Mouse (Mus musculus) neural tube, embryonic 14.5 days (tissue): ENCODE data around the gene 5330417H12Rik. TPM values are rescaled to one million over a fixed set of nuclear protein-coding genes. Genes with fewer than 3 reads are reported as not detected.

Source experiments
- ATAC-seq: fragments of 200-750 bp; cut with Nextera tagmentation; 2 replicates; pipeline ENCODE4 v1.8.0; 2017; ENCODE audit warnings: low read depth, mild to moderate bottlenecking, moderate TSS enrichment, moderate library complexity
- H3K27ac ChIP-seq: fragments of 300-500 bp; sonication (generic); 2 replicates; pipeline ENCODE4 v1.5.1; 2014; ENCODE audit warnings: low read depth, mild to moderate bottlenecking, control low read depth, low read length, moderate library complexity, mixed read lengths
- H3K27me3 ChIP-seq: fragments of 300-500 bp; sonication (generic); 2 replicates; pipeline ENCODE4 v1.6.1; 2014; ENCODE audit warnings: low read length; ENCODE audit not compliant: control insufficient read depth, insufficient read depth
- H3K36me3 ChIP-seq: fragments of 300-500 bp; sonication (generic); 2 replicates; pipeline ENCODE4 v1.6.1; 2014; ENCODE audit warnings: low read length, mixed read lengths; ENCODE audit not compliant: control insufficient read depth, insufficient read depth
- H3K4me1 ChIP-seq: fragments of 300-500 bp; sonication (generic); 2 replicates; pipeline ENCODE4 v1.6.1; 2014; ENCODE audit warnings: low read length; ENCODE audit not compliant: control insufficient read depth, insufficient read depth
- H3K4me2 ChIP-seq: fragments of 300-500 bp; sonication (generic); 2 replicates; pipeline ENCODE4 v1.6.1; 2014; ENCODE audit warnings: mild to moderate bottlenecking, low read depth, low read length, control low read depth
- H3K4me3 ChIP-seq: fragments of 300-500 bp; sonication (generic); 2 replicates; pipeline ENCODE4 v1.5.1; 2014; ENCODE audit warnings: low read depth, low read length, control low read depth, mixed read lengths
- H3K9ac ChIP-seq: fragments of 300-500 bp; sonication (generic); replicated peaks from 2 replicates; pipeline ENCODE4 v1.6.1; 2014; ENCODE audit warnings: low read depth, mild to moderate bottlenecking, control low read depth, low read length, mixed read lengths
- H3K9me3 ChIP-seq: fragments of 300-500 bp; sonication (generic); 2 replicates; pipeline ENCODE4 v1.6.1; 2016; ENCODE audit warnings: low read length; ENCODE audit not compliant: control insufficient read depth
- WGBS: fragments of 180-500 bp; shearing (Covaris S2); extraction: QIAGEN DNeasy Blood & Tissue Kit; methylation state at CpG from one replicate; pipeline ENCODE4 v1.1.7; 2014; 5-methylcytosine and 5-hydroxymethylcytosine counted together
- polyA plus RNA-seq: library from polyadenylated mRNA; unstranded; fragments of >200 nt; fragmentation: Nextera tagmentation; extraction: Ambion mirVana; gene quantifications from 2 replicates; pipeline ENCODE4 v1.2.1, GENCODE M21; 2014

Gene 5330417H12Rik
- polyA plus RNA-seq, 1 experiment from 2014 or later, result not detected

GRCm38 (mm10) chr7:107610880-107611279 lies 14.1 kb downstream of the 5330417H12Rik start:
- no peaks in the 10 kb centered on the region for H3K4me1 ChIP-seq
- 89% methylated on average over 5 of the region's 5 CpGs for WGBS

GRCm38 (mm10) chr7:107609622-107610255 lies 15.2 kb downstream of the 5330417H12Rik start:
- no peaks in the 10 kb centered on the region for H3K4me1 ChIP-seq
- H3K9ac ChIP-seq, result no peak overlapping the region
- H3K9me3 ChIP-seq, result no peaks in the 10 kb centered on the region
- H3K27ac ChIP-seq, result no peak overlapping the region
- 85% methylated on average over 2 of the region's 2 CpGs for WGBS
- H3K36me3 ChIP-seq, result no peaks in the 10 kb centered on the region
- no peak for ATAC-seq
- H3K4me2 ChIP-seq, result no peak overlapping the region
- no peak overlapping the region for H3K4me3 ChIP-seq
- no peaks in the 10 kb centered on the region for H3K27me3 ChIP-seq

More at GRCm38 (mm10) chr7:107610880-107611279, 14.1 kb downstream of the 5330417H12Rik start:
- no peak for ATAC-seq
- Histone ChIP-seq H3K4me2 (no peak overlapping the region), H3K4me3 (no peak overlapping the region), H3K9me3 (no peaks in the 10 kb centered on the region), H3K27me3 (no peaks in the 10 kb centered on the region), H3K36me3 (no peaks in the 10 kb centered on the region), H3K27ac (no peak overlapping the region), H3K9ac (no peak overlapping the region)

- H3K4me2 ChIP-seq, result no peak overlapping the region
- H3K4me1 ChIP-seq, result no peaks in the 10 kb centered on the region
- H3K36me3 ChIP-seq, result no peaks in the 10 kb centered on the region
- no peak overlapping the region for H3K4me3 ChIP-seq
- WGBS, result 93% methylated on average over 1 of the region's 1 CpGs
- H3K9ac ChIP-seq, result no peak overlapping the region
- H3K27me3 ChIP-seq, result no peaks in the 10 kb centered on the region
- H3K27ac ChIP-seq, result no peak overlapping the region
- ATAC-seq, result no peak
- H3K9me3 ChIP-seq, result no peaks in the 10 kb centered on the region
Observed at GRCm38 (mm10) chr7:107607766-107608165, 17.2 kb downstream of the 5330417H12Rik start.

- WGBS, result 63% methylated on average over 6 of the region's 6 CpGs
- ATAC-seq, result no peak
Observed at GRCm38 (mm10) chr7:107602913-107603312, 22.0 kb downstream of the 5330417H12Rik start.

GRCm38 (mm10) chr7:107602505-107602904 lies 22.5 kb downstream of the 5330417H12Rik start:
- H3K9me3 ChIP-seq, result no peaks in the 10 kb centered on the region

More at GRCm38 (mm10) chr7:107602913-107603312, 22.0 kb downstream of the 5330417H12Rik start:
- Histone ChIP-seq H3K36me3 (no peaks in the 10 kb centered on the region), H3K4me1 (no peaks in the 10 kb centered on the region), H3K4me2 (no peak overlapping the region), H3K27me3 (no peaks in the 10 kb centered on the region), H3K27ac (no peak overlapping the region), H3K9me3 (no peaks in the 10 kb centered on the region), H3K9ac (no peak overlapping the region), H3K4me3 (no peak overlapping the region)

GRCm38 (mm10) chr7:107600651-107601050 lies 24.3 kb downstream of the 5330417H12Rik start:
- no peak for ATAC-seq
- 85% methylated on average over 5 of the region's 5 CpGs for WGBS
- no peak overlapping the region for H3K4me3 ChIP-seq
- no peaks in the 10 kb centered on the region for H3K27me3 ChIP-seq
- H3K27ac ChIP-seq, result no peak overlapping the region
- no peak overlapping the region for H3K4me2 ChIP-seq
- no peak overlapping the region for H3K9ac ChIP-seq
- H3K9me3 ChIP-seq, result no peaks in the 10 kb centered on the region
- H3K4me1 ChIP-seq, result no peaks in the 10 kb centered on the region
- H3K36me3 ChIP-seq, result no peaks in the 10 kb centered on the region

More at GRCm38 (mm10) chr7:107602505-107602904, 22.5 kb downstream of the 5330417H12Rik start:
- no peak for ATAC-seq
- Histone ChIP-seq H3K4me3 (no peak overlapping the region), H3K27ac (no peak overlapping the region), H3K27me3 (no peaks in the 10 kb centered on the region), H3K4me1 (no peaks in the 10 kb centered on the region), H3K36me3 (no peaks in the 10 kb centered on the region), H3K4me2 (no peak overlapping the region), H3K9ac (no peak overlapping the region)
- 90% methylated on average over 4 of the region's 4 CpGs for WGBS

GRCm38 (mm10) chr7:107597956-107598355 lies 27.0 kb downstream of the 5330417H12Rik start:
- WGBS, result 91% methylated on average over 3 of the region's 3 CpGs
- no peaks in the 10 kb centered on the region for H3K36me3 ChIP-seq
- no peak overlapping the region for H3K9ac ChIP-seq
- H3K9me3 ChIP-seq, result no peaks in the 10 kb centered on the region
- no peak overlapping the region for H3K27ac ChIP-seq
- H3K4me2 ChIP-seq, result no peak overlapping the region
- no peak overlapping the region for H3K4me3 ChIP-seq
- ATAC-seq, result no peak
- H3K27me3 ChIP-seq, result no peaks in the 10 kb centered on the region
- no peaks in the 10 kb centered on the region; the same call in 1 of the 2 replicates for H3K4me1 ChIP-seq

GRCm38 (mm10) chr7:107596753-107597152 lies 28.2 kb downstream of the 5330417H12Rik start:
- H3K27me3 ChIP-seq, result no peaks in the 10 kb centered on the region
- H3K4me2 ChIP-seq, result no peak overlapping the region
- no peaks in the 10 kb centered on the region; the same call in 1 of the 2 replicates for H3K4me1 ChIP-seq
- no peaks in the 10 kb centered on the region for H3K9me3 ChIP-seq
- no peak overlapping the region for H3K9ac ChIP-seq
- no peak overlapping the region for H3K27ac ChIP-seq
- no peak for ATAC-seq
- no peaks in the 10 kb centered on the region for H3K36me3 ChIP-seq
- no peak overlapping the region for H3K4me3 ChIP-seq

- 0 out of 2 replicates have a peak overlapping the region, but pooled peaks have one; percentile 43 for H3K9ac ChIP-seq
- H3K4me1 ChIP-seq, result no peaks in the 10 kb centered on the region; the same call in 1 of the 2 replicates
- H3K27me3 ChIP-seq, result no peaks in the 10 kb centered on the region
- H3K9me3 ChIP-seq, result no peaks in the 10 kb centered on the region
- peak; percentile 0; the same call in 1 of the 2 replicates for ATAC-seq
- H3K27ac ChIP-seq, result no peak overlapping the region
- H3K4me3 ChIP-seq, result peak overlapping the region; percentile 54
- no peaks in the 10 kb centered on the region for H3K36me3 ChIP-seq
- WGBS, result 18% methylated on average over 13 of the region's 13 CpGs
- peak overlapping the region; percentile 93 for H3K4me2 ChIP-seq
Observed at GRCm38 (mm10) chr7:107595426-107595825, 29.5 kb downstream of the 5330417H12Rik start.
